Mouse (Mus musculus) CD4-positive, CD25-positive, alpha-beta regulatory T cell, adult 2 months (primary cell): ENCODE measurements around the gene Alas2.

Experiments
- DNase-seq: peaks from one replicate; pipeline ENCODE4 v3.0.0-alpha.2; 2012; ENCODE audit warnings: low read depth, low spot score

Alas2 gene

GRCm38 (mm10) chrX:150547239-150547638, at the start of gene Alas2:
Alas2 (plus strand) TSS chrX:150547375.
- no peak for DNase-seq

- DNase-seq, result no peak
Measured at GRCm38 (mm10) chrX:150508696-150509095, 38.5 kb upstream of the Alas2 start.

GRCm38 (mm10) chrX:150510631-150511030, 36.5 kb upstream of the Alas2 start:
- DNase-seq, result peak; percentile 80

GRCm38 (mm10) chrX:150511274-150511673, 35.9 kb upstream of the Alas2 start:
- DNase-seq, result peak; percentile 68

GRCm38 (mm10) chrX:150514127-150514526, 33.0 kb upstream of the Alas2 start:
- DNase-seq, result no peak

GRCm38 (mm10) chrX:150516015-150516414, 31.2 kb upstream of the Alas2 start:
- no peak for DNase-seq

- no peak for DNase-seq
Measured at GRCm38 (mm10) chrX:150516477-150516876, 30.7 kb upstream of the Alas2 start.

GRCm38 (mm10) chrX:150540111-150540510, 7.1 kb upstream of the Alas2 start:
- DNase-seq, result no peak

GRCm38 (mm10) chrX:150541684-150542083, 5.5 kb upstream of the Alas2 start:
- DNase-seq, result no peak

- no peak for DNase-seq
Measured at GRCm38 (mm10) chrX:150549639-150550038, 2.5 kb downstream of the Alas2 start.

GRCm38 (mm10) chrX:150551986-150552385, 4.8 kb downstream of the Alas2 start:
- DNase-seq, result no peak

- no peak for DNase-seq
Measured at GRCm38 (mm10) chrX:150554032-150554431, 6.9 kb downstream of the Alas2 start.

GRCm38 (mm10) chrX:150564644-150565357, 17.6 kb downstream of the Alas2 start:
- no peak for DNase-seq

GRCm38 (mm10) chrX:150581921-150582320, 34.7 kb downstream of the Alas2 start:
- DNase-seq, result no peak

- DNase-seq, result no peak
Measured at GRCm38 (mm10) chrX:150585116-150585515, 37.9 kb downstream of the Alas2 start.

GRCm38 (mm10) chrX:150588023-150588764, 41.0 kb downstream of the Alas2 start, which contains the start of gene Pfkfb1:
Pfkfb1 (plus strand) TSS chrX:150588229.
- DNase-seq, result peak; percentile 83

GRCm38 (mm10) chrX:150589696-150590095, 42.5 kb downstream of the Alas2 start, which contains the start of gene Apex2:
Apex2 (minus strand) TSS chrX:150589868.
- no peak for DNase-seq

- no peak for DNase-seq
Measured at GRCm38 (mm10) chrX:150593266-150594035, 46.3 kb downstream of the Alas2 start.

- no peak for DNase-seq
Measured at GRCm38 (mm10) chrX:150594176-150594575, 47.0 kb downstream of the Alas2 start.

- no peak for DNase-seq
Measured at GRCm38 (mm10) chrX:150595016-150595760, 48.0 kb downstream of the Alas2 start.

GRCm38 (mm10) chrX:150598882-150599281, 51.7 kb downstream of the Alas2 start:
- DNase-seq, result no peak
